Mouse (Mus musculus) left cerebral cortex, postnatal 4 days (tissue): ENCODE data around the gene Mylip. TPM values are rescaled to one million over a fixed set of nuclear protein-coding genes. Genes with fewer than 3 reads are reported as not detected.

Experiments used
- total RNA-seq, 2 experiments: library from RNA; stranded (reverse); gene quantifications; 2 replicates each; pipeline ENCODE4 v1.2.3; 2021

Mylip gene
- total RNA-seq, 2 experiments from 2014 or later, result 18.5 to 20.0 TPM

Other genes starting within 250 kb of the Mylip start
- 10 to 100 TPM; 16.2 to 17.5 TPM for gene Gmpr, start 117.7 kb downstream of the Mylip start, total RNA-seq